Mouse (Mus musculus): ENCODE measurements around the gene Dmbx1.

The Dmbx1 gene

DNA sequence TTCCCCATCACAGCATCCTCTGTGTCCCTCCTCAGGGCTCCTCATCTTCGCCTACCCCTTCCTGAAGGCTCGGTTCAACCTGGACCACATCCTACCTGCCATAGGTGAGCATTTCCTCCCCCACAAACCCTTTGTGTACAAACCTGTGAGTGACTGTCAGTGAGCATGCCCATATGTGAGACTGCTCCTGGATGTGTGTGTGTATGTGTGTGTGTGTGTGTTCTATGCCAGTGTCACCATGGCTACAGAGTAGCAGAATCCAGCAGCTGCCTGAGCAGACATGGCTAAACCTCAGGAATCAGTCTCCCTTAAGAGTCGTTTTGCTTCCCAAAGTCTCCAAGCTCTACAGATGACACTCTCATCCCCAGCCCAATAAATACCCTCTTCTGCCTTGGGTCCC, 53.9 kb downstream of the Dmbx1 start:
- no peak for DNase-seq

DNA sequence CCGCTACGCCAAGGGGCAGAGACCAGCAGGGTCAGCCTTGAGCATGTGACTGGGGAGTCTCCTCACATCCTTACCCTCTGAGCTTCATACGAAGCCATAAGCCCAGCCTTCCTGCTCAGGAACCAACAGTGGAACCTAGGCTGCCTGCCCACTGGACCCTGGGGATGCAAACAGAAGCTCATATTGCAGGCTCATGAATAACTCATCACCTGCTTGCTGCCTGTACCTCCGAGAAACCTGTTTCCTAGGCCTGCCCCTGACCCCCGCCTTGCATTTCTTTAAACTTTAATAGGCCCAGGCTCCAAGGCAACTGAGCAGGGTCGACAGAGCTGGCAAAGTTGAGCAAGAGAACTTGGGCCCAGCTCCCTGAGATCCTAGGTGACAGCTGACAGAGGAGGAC, 55.7 kb downstream of the Dmbx1 start, which contains the start of gene Kncn:
TSS of gene Kncn (plus strand) at position 379 of the 400 bp plus-strand sequence.
- no peak for DNase-seq

DNA sequence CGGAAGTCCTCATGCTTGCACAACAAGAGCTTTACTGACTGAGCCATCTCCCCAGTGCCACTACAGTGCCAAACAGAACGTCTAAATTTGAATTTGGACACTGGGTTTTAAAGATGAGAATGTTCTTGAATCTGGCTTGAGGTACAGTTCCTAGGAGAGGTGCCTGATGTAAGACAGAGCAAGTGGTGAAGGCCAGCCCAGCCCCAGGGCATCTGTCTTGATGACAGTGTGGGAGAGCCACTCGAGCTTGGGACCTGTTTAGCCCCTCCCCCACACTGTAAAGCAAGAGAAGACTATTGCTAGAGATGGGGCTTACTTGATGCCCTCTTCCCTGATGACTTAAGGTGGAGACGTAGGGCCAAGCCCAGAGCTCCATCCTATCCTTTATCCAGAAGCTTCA, 57.5 kb downstream of the Dmbx1 start:
- DNase-seq: no peak

- DNase-seq: no peak
Measured at GRCm38 (mm10) chr4:115881183-115881582, 58.5 kb downstream of the Dmbx1 start.

GRCm38 (mm10) chr4:115878828-115879227, 60.9 kb downstream of the Dmbx1 start:
- DNase-seq: no peak

GRCm38 (mm10) chr4:115878216-115878678, 61.5 kb downstream of the Dmbx1 start:
- DNase-seq: no peak

DNA sequence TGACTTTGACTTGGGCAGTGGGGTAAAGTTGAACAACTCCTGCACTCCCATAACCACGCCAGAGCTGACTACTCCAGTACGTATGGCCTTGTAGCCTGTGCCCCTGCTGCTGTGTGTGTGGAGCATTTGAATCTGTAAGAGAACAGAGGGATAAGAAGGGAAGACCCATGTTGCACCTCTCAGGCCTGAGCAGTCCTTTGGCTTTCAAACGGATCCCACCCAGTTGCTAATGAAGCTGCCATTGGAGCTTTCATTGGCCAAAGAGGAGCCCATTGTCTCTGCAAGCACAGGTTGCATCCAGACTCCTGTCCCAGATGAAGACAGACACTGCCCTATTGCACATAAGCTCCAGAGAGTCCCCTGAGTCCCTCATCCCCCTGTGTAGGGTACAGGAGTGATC, 66.5 kb downstream of the Dmbx1 start:
- no peak for DNase-seq

DNA sequence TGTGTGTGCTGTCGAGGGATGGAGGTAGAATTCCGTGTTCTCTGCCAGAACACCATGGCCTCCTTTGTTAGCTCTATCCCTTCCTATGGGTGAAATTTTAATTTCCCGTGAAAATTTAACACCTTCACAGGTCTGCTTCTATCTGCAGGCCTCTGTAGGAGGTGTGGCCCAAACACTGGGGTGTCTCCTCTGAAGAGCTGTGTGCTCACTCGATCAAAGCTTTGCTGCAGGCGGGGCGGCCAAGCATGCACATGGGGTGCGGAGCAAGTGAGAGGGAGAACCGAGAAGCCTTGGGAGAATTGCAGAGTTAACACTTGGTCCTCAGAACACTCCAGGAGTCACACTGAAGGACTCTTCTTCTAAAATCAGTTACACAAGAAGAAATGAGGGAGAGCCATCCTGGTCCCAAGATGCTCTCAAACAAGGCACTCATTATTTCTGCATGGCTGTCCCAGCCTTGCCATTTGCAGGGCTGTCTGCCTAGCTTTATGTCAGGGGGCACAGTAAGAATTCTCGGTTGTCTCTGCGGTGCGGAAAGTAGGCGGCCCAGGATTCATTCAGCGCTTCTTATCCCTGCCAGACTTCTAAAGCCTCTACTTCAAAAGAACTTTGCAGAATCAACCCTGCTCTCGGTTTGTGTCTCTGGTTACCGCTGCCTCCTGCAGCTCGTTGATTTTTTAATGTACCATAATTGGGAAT, 70.1 kb downstream of the Dmbx1 start:
- no peak for DNase-seq

Data from cerebellum, postnatal 36 days (tissue).